Mouse (Mus musculus): Measurements from ENCODE around the gene Jund. TPM values are rescaled to one million over a fixed set of nuclear protein-coding genes. Genes with fewer than 3 reads are reported as not detected.

The Jund gene
- polyA plus RNA-seq, 1 experiment from 2014 or later, result 102 TPM

DNA sequence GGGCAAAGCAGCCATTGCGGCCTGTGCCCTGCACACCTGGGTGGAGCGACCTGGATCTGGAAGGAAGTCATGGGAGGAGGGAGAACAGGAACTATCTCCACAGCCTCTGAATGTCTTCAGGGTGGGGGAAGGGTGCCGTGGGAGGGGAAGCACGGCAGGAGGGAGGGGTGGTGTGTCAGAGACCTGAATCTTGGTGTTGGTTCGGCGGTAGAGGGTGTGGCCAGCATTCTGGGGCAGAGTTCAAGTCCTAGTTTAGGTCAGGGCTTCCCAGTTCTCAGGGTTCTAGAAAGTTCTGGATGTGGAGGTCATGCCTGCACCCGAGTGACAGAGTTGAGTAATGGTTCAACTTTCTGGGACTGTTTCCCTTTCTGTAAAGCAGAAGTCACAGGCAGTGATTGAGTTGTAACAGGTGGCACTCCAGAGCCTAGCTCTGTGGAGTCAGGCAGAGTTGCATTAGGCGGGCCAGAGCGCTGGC lies 21.1 kb downstream of the Jund start:
- Histone ChIP-seq H3K27ac (ENCODE audit: low read depth, low read length) (no peak overlapping the region), H3K27me3 (ENCODE audit: control insufficient read depth, insufficient read depth, low read length) (peaks cover 20% of the 10 kb centered on the region), H3K36me3 (ENCODE audit: control insufficient read depth, insufficient read depth, low read length) (no peaks in the 10 kb centered on the region), H3K4me3 (ENCODE audit: low read depth, low read length) (no peak overlapping the region), H3K9ac (ENCODE audit: low read depth, low read length) (no peak overlapping the region), H3K4me2 (no peak overlapping the region), H3K4me1 (ENCODE audit: control insufficient read depth, insufficient read depth, low read length) (no peaks in the 10 kb centered on the region), H3K9me3 (replicated peaks; ENCODE audit: control insufficient read depth, low read length) (no peaks in the 10 kb centered on the region)
- no peak for ATAC-seq (replicated peaks; ENCODE audit: insufficient number of reproducible peaks, low FRiP score, low TSS enrichment)
- WGBS (ENCODE audit: insufficient replicate concordance), result 50% methylated on average over 9 of the region's 9 CpGs

DNA sequence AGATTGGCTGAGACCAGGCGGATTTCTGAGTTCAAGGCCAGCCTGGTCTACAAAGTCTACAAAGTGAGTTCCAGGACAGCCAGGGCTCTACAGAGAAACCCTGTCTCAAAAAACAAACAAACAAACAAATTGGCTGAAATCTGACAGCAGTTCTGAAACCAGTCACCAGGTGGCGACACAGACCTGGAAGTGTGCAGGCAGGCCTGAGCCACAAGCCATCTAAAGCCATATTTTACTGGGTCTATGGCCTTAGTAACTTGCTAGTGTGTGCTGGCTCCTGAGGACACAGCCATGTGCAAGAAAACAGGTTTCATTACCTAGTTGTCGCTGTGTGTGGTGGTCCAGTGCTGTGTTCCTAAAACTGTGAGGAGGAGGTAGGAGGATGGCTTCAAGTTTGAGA lies 22.0 kb downstream of the Jund start:
- H3K36me3 ChIP-seq (ENCODE audit: control insufficient read depth, insufficient read depth, low read length), result no peaks in the 10 kb centered on the region
- no peaks in the 10 kb centered on the region for H3K9me3 ChIP-seq (replicated peaks; ENCODE audit: control insufficient read depth, low read length)
- peaks cover 24% of the 10 kb centered on the region for H3K27me3 ChIP-seq (ENCODE audit: control insufficient read depth, insufficient read depth, low read length)
- no peak overlapping the region for H3K9ac ChIP-seq (ENCODE audit: low read depth, low read length)
- H3K27ac ChIP-seq (ENCODE audit: low read depth, low read length), result no peak overlapping the region
- no peak overlapping the region for H3K4me3 ChIP-seq (ENCODE audit: low read depth, low read length)
- WGBS (ENCODE audit: insufficient replicate concordance), result 5% methylated on average over 3 of the region's 3 CpGs
- ATAC-seq (replicated peaks; ENCODE audit: insufficient number of reproducible peaks, low FRiP score, low TSS enrichment), result no peak
- H3K4me1 ChIP-seq (ENCODE audit: control insufficient read depth, insufficient read depth, low read length), result no peaks in the 10 kb centered on the region
- H3K4me2 ChIP-seq, result no peak overlapping the region

DNA sequence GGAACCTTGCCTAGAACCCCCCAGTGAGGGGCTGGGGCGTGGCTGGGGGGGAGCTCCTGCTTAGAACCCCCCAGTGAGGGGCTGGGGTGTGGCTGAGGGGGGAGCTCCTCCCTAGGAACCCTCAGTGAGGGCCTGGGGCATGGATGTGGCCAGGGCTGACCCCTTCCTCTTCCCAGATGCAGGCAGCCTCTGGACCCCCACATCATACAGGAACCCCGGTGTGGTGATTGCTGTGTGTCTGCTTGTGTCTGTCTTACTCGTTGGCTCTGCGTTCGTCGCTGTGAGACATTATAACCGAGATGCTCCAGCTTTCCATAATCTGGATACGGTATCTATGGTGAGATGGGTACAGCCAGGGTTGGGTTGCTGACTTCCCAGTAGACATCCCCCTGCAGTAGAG lies 22.9 kb downstream of the Jund start:
- Histone ChIP-seq H3K4me1 (ENCODE audit: control insufficient read depth, insufficient read depth, low read length) (no peaks in the 10 kb centered on the region), H3K27ac (ENCODE audit: low read depth, low read length) (no peak overlapping the region), H3K9me3 (replicated peaks; ENCODE audit: control insufficient read depth, low read length) (no peaks in the 10 kb centered on the region), H3K4me3 (ENCODE audit: low read depth, low read length) (no peak overlapping the region), H3K4me2 (no peak overlapping the region), H3K27me3 (ENCODE audit: control insufficient read depth, insufficient read depth, low read length) (peaks cover 22% of the 10 kb centered on the region), H3K9ac (ENCODE audit: low read depth, low read length) (no peak overlapping the region), H3K36me3 (ENCODE audit: control insufficient read depth, insufficient read depth, low read length) (no peaks in the 10 kb centered on the region)
- no peak for ATAC-seq (replicated peaks; ENCODE audit: insufficient number of reproducible peaks, low FRiP score, low TSS enrichment)
- 84% methylated on average over 8 of the region's 8 CpGs for WGBS (ENCODE audit: insufficient replicate concordance)

DNA sequence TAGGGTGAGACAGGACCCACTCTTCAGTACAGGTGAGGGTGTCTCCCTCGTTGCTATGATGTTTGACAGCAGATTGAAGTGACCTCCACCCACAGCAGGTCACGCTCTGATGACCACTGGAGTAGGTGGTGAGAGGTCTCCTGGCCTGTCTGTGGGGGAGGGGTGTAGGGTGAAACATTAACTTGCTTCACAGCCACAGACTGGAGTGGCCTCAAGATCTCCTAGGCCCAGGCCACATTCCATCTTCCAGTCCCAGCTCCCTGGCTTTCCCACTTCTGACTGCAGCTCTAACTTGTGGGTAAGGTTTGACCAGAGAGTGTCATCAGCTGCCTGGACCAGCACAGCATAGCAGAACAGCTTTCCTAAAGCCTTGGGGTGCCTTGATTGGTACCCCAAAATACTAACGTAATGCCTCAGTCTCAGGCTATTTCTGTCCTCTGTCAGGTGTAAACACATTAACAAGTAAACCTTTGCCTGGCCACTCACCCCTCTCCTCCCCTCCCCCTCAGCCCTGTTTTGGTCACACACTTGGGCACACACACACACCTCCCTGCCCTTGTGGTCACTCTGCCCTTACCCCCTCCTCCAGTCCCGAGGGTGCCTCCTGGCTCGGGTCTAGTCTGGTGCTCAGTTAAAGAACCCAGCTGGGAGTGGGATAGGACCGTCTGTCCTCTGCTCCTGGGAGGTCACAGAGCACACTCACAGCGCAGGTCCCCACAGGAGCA lies 24.9 kb downstream of the Jund start, which contains the start of gene Pde4c:
Gene Pde4c, plus strand, starts transcription at position 235 of the 725 bp plus-strand sequence.
- ATAC-seq (replicated peaks; ENCODE audit: insufficient number of reproducible peaks, low FRiP score, low TSS enrichment), result no peak

DNA sequence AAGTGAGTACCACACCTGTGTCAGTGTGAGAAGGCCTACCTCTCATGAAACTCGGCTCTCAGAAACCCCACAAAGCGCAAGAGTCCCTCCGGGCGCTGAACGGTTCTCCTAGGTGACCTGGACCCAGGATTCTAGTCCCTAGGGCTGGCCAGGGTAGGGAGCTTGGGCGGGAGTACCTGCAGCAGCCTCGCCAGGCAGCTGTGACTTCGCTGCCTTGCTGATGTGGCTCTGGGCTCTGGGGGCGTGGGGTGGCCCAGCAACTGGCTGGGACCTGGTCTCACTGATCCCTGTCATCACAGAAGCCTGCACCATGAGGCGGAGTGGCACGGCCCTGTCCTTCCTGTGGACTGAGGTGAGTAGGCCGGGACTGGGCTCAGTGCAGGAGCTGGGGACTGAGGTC lies 25.5 kb downstream of the Jund start:
- peaks cover 34% of the 10 kb centered on the region for H3K27me3 ChIP-seq (ENCODE audit: control insufficient read depth, insufficient read depth, low read length)
- no peaks in the 10 kb centered on the region for H3K36me3 ChIP-seq (ENCODE audit: control insufficient read depth, insufficient read depth, low read length)
- no peak overlapping the region for H3K4me2 ChIP-seq
- H3K4me3 ChIP-seq (ENCODE audit: low read depth, low read length), result no peak overlapping the region
- ATAC-seq (replicated peaks; ENCODE audit: insufficient number of reproducible peaks, low FRiP score, low TSS enrichment), result no peak
- no peak overlapping the region for H3K9ac ChIP-seq (ENCODE audit: low read depth, low read length)
- H3K9me3 ChIP-seq (replicated peaks; ENCODE audit: control insufficient read depth, low read length), result no peaks in the 10 kb centered on the region
- no peaks in the 10 kb centered on the region for H3K4me1 ChIP-seq (ENCODE audit: control insufficient read depth, insufficient read depth, low read length)
- no peak overlapping the region for H3K27ac ChIP-seq (ENCODE audit: low read depth, low read length)
- 69% methylated on average over 12 of the region's 12 CpGs for WGBS (ENCODE audit: insufficient replicate concordance)

More for the DNA sequence above, 24.9 kb downstream of the Jund start, which contains the start of gene Pde4c:
- Histone ChIP-seq H3K9me3 (replicated peaks; ENCODE audit: control insufficient read depth, low read length) (no peaks in the 10 kb centered on the region), H3K27me3 (ENCODE audit: control insufficient read depth, insufficient read depth, low read length) (peaks cover 28% of the 10 kb centered on the region), H3K4me2 (no peak within 1 kb of the TSS), H3K4me1 (ENCODE audit: control insufficient read depth, insufficient read depth, low read length) (no peaks in the 10 kb centered on the region), H3K27ac (ENCODE audit: low read depth, low read length) (no peak within 1 kb of the TSS), H3K36me3 (ENCODE audit: control insufficient read depth, insufficient read depth, low read length) (no peaks in the 10 kb centered on the region), H3K4me3 (ENCODE audit: low read depth, low read length) (no peak within 1 kb of the TSS), H3K9ac (ENCODE audit: low read depth, low read length) (no peak within 1 kb of the TSS)
- 50% methylated on average over 7 of the region's 7 CpGs for WGBS (ENCODE audit: insufficient replicate concordance)

DNA sequence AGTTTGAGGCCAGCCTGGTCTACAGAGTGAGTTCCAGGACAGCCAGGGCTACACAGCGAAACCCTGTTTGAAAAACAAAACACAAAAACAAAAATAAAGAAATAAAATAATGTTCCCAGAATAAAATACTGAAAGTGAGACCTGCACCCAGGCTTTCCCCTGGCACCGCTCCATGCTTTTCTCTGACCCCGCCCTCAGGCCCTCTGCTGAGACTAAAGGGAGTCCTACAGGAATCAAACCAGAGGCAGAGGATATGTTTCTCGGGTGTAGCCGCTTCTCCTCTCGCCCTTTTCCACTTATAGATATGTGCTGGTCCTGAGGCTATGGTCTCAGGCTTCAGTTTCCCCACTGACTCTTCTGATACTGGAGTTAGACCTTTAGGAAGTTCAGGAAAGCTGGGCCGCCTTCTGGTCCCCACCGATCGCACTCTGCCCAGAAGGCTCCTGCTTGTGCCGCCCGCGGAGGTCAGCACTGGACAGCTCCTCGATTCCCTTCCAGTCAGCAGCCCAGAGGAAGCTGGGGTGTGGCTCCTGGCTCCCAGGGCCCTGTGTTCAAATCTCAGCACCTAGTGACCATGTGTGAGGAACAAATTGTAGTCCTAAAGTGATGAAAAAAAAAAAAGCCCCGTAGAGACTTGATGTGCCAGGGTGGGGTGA lies 27.2 kb downstream of the Jund start:
- H3K27ac ChIP-seq (ENCODE audit: low read depth, low read length), result no peak overlapping the region
- H3K4me1 ChIP-seq (ENCODE audit: control insufficient read depth, insufficient read depth, low read length), result no peaks in the 10 kb centered on the region
- no peak overlapping the region for H3K4me2 ChIP-seq
- ATAC-seq (replicated peaks; ENCODE audit: insufficient number of reproducible peaks, low FRiP score, low TSS enrichment), result no peak
- no peak overlapping the region for H3K9ac ChIP-seq (ENCODE audit: low read depth, low read length)
- H3K9me3 ChIP-seq (replicated peaks; ENCODE audit: control insufficient read depth, low read length), result no peaks in the 10 kb centered on the region
- H3K36me3 ChIP-seq (ENCODE audit: control insufficient read depth, insufficient read depth, low read length), result no peaks in the 10 kb centered on the region
- H3K27me3 ChIP-seq (ENCODE audit: control insufficient read depth, insufficient read depth, low read length), result peaks cover 49% of the 10 kb centered on the region
- WGBS (ENCODE audit: insufficient replicate concordance), result 23% methylated on average over 14 of the region's 14 CpGs
- no peak overlapping the region for H3K4me3 ChIP-seq (ENCODE audit: low read depth, low read length)

DNA sequence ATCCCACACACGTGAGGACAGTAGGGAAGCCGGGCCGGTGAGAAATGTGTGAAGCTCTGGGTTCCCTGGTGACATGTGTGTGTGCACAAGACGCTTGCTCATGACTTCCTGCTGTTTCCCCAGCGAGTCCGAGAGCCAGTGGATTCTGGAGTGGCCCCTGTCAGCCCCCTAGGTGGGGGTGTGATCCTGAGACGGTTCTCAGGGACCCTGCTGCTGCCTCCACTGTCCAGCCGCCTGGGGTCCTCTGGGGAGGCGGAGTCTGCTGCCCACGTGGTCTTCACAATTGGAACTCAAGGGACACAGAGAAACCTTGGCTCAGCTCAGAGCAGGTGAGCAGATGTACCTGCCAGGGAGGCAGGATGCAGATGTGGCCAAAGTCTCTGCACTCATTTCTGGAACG lies 28.0 kb downstream of the Jund start:
- Histone ChIP-seq H3K4me3 (ENCODE audit: low read depth, low read length) (no peak overlapping the region), H3K36me3 (ENCODE audit: control insufficient read depth, insufficient read depth, low read length) (no peaks in the 10 kb centered on the region), H3K27me3 (ENCODE audit: control insufficient read depth, insufficient read depth, low read length) (peaks cover 55% of the 10 kb centered on the region), H3K4me2 (no peak overlapping the region), H3K27ac (ENCODE audit: low read depth, low read length) (no peak overlapping the region), H3K9me3 (replicated peaks; ENCODE audit: control insufficient read depth, low read length) (no peaks in the 10 kb centered on the region), H3K9ac (ENCODE audit: low read depth, low read length) (no peak overlapping the region), H3K4me1 (ENCODE audit: control insufficient read depth, insufficient read depth, low read length) (no peaks in the 10 kb centered on the region)
- ATAC-seq (replicated peaks; ENCODE audit: insufficient number of reproducible peaks, low FRiP score, low TSS enrichment), result no peak
- 46% methylated on average over 11 of the region's 11 CpGs for WGBS (ENCODE audit: insufficient replicate concordance)

DNA sequence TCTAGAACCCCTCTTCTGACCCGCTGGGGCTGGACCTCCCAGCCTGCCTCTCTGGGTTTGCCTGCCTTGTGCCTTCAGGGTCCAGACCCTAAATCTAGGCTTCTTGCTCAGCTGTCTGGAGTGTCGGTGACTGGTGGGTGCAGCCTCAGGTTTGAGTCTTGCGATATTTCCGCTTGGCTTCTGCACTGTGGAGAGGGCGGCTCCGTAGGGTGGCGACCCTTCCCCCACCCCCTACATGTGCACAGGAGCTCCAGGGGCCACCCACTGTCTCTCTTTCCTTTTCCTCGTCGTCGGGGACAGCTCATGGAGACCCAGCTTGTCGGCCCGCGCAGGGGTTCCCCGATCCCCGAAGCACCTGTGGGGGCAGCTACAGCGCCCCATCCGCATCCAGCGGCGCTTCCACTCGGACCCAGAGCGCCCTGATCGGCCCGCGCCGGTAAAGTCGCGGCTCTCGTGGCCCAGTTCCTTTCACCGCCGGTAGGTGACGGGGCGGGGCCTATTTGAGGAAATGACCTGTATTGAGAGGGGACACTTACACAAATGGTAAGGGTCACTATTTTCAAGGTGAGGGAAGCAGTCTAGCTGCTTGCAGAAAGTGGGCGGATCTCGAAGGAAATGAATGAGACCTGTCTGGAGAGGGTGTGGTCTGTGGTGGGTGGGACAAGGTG lies 31.2 kb downstream of the Jund start:
- H3K4me2 ChIP-seq, result peak overlapping the region; percentile 60
- no peaks in the 10 kb centered on the region for H3K9me3 ChIP-seq (replicated peaks; ENCODE audit: control insufficient read depth, low read length)
- 2% methylated on average over 34 of the region's 34 CpGs for WGBS (ENCODE audit: insufficient replicate concordance)
- H3K36me3 ChIP-seq (ENCODE audit: control insufficient read depth, insufficient read depth, low read length), result no peaks in the 10 kb centered on the region
- H3K4me1 ChIP-seq (ENCODE audit: control insufficient read depth, insufficient read depth, low read length), result no peaks in the 10 kb centered on the region
- no peak overlapping the region for H3K27ac ChIP-seq (ENCODE audit: low read depth, low read length)
- peak overlapping the region; percentile 33 for H3K4me3 ChIP-seq (ENCODE audit: low read depth, low read length)
- ATAC-seq (replicated peaks; ENCODE audit: insufficient number of reproducible peaks, low FRiP score, low TSS enrichment), result no peak
- H3K9ac ChIP-seq (ENCODE audit: low read depth, low read length), result 0 out of 2 replicates have a peak overlapping the region, but pooled peaks have one; percentile 17
- H3K27me3 ChIP-seq (ENCODE audit: control insufficient read depth, insufficient read depth, low read length), result peaks cover 69% of the 10 kb centered on the region
